Mouse (Mus musculus): ENCODE data around the gene 2510002D24Rik.
A peak's percentile ranks its signal among the peaks of the same experiment; 100 is the strongest.
"Not testable (repeated sequence)": the region's sequence is repeated elsewhere in the genome, so short reads cannot be mapped to it uniquely, and the experiment has no call there.

The 2510002D24Rik gene

GRCm38 (mm10) chr16:18858551-18858950 lies 22.2 kb downstream of the 2510002D24Rik start:
- DNase-seq, result peak; percentile 16

DNA sequence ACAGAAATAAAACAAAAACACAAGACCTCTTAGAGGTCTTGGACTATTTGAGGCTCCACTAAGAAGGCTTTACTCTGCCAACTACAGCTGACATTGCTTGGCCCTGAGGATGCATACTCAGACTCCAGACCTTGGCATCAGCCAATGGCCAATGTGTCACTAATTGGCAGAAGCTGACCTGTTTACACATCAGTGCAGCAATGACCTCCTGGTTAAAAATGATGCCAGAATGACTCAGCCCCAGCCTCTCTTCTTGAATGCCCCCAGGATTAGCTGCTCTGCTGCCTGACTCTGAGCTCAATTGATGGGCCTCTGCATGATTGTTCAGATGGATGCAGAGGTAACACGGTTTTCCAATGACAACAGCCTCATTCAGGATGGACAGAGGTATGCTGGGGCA lies 23.8 kb downstream of the 2510002D24Rik start:
- no peak for DNase-seq

DNA sequence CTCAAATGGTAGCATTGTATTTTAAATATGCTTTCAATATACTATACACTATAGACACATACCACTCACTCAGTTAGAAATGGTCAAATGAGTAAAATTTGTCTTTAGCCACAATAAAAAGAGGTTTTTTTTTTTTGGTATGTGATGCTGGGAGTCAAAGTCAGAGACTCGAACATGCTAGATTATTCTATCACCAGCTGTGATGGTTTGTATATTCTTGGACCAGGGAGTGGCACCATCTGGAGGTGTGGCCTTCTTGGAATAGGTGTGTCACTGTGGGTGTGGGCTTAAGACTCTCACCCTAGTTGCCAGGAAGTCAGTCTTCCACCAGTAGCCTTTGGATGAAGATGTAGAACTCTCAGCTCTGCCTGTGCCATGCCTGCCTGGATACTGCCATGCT lies 34.1 kb downstream of the 2510002D24Rik start:
- not testable (repeated sequence) for DNase-seq

GRCm38 (mm10) chr16:18876091-18876441 lies 39.7 kb downstream of the 2510002D24Rik start:
- no peak for DNase-seq

DNA sequence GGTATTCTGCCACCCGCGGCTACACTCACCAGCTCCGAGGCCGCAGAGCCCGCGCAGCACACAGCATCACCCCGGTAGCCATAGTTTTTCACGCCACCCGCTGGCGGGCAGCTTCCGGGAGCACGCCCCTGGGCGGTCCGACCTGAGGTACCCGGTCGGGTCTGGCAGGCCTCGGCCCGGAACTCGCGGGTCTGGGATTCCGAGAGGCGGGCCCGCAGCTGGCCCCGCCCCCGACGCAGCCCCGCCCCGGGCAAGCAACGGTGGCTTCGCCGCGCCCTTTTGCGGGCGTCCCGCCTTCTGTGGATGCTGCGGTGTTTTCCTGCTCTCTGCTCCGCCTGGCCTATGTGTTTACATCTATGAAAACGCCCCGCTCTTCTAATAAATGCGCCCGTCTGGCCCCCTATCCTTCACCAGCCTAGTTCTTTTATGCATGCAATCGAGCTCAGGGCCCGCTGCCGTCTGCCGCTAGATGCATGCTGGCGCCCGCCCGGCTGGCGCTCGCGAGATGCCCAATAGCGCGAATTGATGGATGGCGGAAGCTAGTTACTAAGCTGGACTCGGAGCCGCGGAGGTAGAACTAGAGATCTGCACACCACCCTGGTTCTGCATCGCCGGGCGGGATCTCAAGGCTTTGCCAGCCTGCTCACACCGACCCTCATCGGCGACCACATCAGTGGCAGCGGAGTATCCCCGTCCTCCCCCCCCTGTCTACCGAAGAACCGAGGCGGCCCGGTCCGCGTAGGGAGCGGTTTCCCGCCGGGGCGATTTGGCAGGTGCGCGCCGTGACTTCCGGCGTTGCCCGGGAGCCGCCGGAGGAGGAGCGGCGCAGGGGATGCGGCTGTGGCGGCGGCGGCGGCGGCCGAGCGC lies 40.3 kb downstream of the 2510002D24Rik start, which contains the start of the genes Mrpl40 and Hira:
Gene Mrpl40 (minus strand): TSS at position 421 of the 867 bp plus-strand sequence.
Gene Hira (plus strand): TSS at position 596 of the 867 bp plus-strand sequence.
- DNase-seq, result peak; percentile 94

GRCm38 (mm10) chr16:18877386-18878090 lies 41.2 kb downstream of the 2510002D24Rik start:
- DNase-seq, result peak; percentile 74

GRCm38 (mm10) chr16:18878091-18878720 lies 41.8 kb downstream of the 2510002D24Rik start:
- DNase-seq, result no peak

GRCm38 (mm10) chr16:18884044-18884443 lies 47.7 kb downstream of the 2510002D24Rik start:
- DNase-seq, result no peak

All from thymus, postnatal 4 days (tissue).